Mouse (Mus musculus): ENCODE results near the gene Fastkd2. TPM values are rescaled to one million over a fixed set of nuclear protein-coding genes. Genes with fewer than 3 reads are reported as not detected.

Gene Fastkd2
- total RNA-seq (2023), result 36.8 to 47.7 TPM (median 43.3 TPM) in 4 replicates

GRCm38 (mm10) chr1:63730240-63730771 is at the start of gene Fastkd2, which contains the start of gene Mdh1b:
Gene Fastkd2 (plus strand): TSS chr1:63730614.
Gene Mdh1b (minus strand): TSS chr1:63730318.

DNA sequence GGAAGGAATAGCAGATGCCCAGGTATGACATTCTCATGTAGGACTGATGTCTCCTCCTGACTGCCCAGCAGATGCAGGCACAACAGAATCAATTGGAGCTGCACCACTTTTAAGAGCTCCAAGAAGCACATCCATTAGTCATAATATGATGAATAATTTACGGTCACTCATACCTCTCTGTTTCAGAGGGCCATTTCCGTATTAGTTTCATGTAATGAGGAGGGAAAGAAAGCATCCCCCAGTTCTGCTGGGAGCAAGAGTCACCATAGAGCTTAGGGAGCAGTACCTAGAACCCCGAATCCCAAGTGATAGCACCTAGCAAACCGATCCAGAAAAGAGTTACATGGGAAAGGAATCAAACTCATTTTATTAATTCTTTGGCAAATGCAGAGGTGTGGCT is 43.6 kb upstream of the Fastkd2 start, which contains the start of gene Dytn:
Gene Dytn (minus strand): TSS at position 101 of the 400 bp plus-strand sequence.

GRCm38 (mm10) chr1:63769167-63769566 is 38.8 kb downstream of the Fastkd2 start, which contains the start of gene 4933402D24Rik:
Gene 4933402D24Rik (minus strand): TSS chr1:63769267.

Other genes starting within 250 kb of the Fastkd2 start
- gene Gm39653, start 114.6 kb upstream of the Fastkd2 start, total RNA-seq (2023), result not detected in 4 replicates
- gene Dytn, start 43.7 kb upstream of the Fastkd2 start, total RNA-seq (2023), result not detected in 4 replicates
- gene Mdh1b, start 296 bp upstream of the Fastkd2 start, total RNA-seq (2023), result not detected in 4 replicates
- gene 4933402D24Rik, start 38.7 kb downstream of the Fastkd2 start, total RNA-seq (2023), result not detected in 4 replicates